Mouse (Mus musculus): Measurements from ENCODE around the gene Pak4. TPM values are rescaled to one million over a fixed set of nuclear protein-coding genes. Genes with fewer than 3 reads are reported as not detected.

Gene Pak4
- polyA plus RNA-seq, 1 experiment from 2014 or later = 36.1 TPM

GRCm38 (mm10) chr7:28570982-28571682 lies 26.9 kb downstream of the Pak4 start:
- Histone ChIP-seq H3K27me3 (no peaks in the 10 kb centered on the region), H3K36me3 (ENCODE audit: poor library complexity, severe bottlenecking) (peaks cover 31% of the 10 kb centered on the region), H3K4me1 (peaks cover 24% of the 10 kb centered on the region), H3K9ac (no peak overlapping the region), H3K27ac (no peak overlapping the region; the same call in 1 of the 2 replicates), H3K4me2 (no peak overlapping the region), H3K4me3 (no peak overlapping the region), H3K9me3 (replicated peaks) (no peaks in the 10 kb centered on the region)
- 48% methylated on average over 5 of the region's 5 CpGs for WGBS
- no peak for ATAC-seq

GRCm38 (mm10) chr7:28570291-28570981 lies 27.5 kb downstream of the Pak4 start:
- H3K4me1 ChIP-seq = peaks cover 24% of the 10 kb centered on the region
- H3K4me2 ChIP-seq = no peak overlapping the region
- no peak overlapping the region for H3K4me3 ChIP-seq
- peaks cover 38% of the 10 kb centered on the region for H3K36me3 ChIP-seq (ENCODE audit: poor library complexity, severe bottlenecking)
- no peak for ATAC-seq
- H3K9me3 ChIP-seq (replicated peaks) = no peaks in the 10 kb centered on the region
- WGBS = 73% methylated on average over 12 of the region's 12 CpGs
- H3K27ac ChIP-seq = no peak overlapping the region
- no peak overlapping the region for H3K9ac ChIP-seq
- H3K27me3 ChIP-seq = no peaks in the 10 kb centered on the region

- H3K4me3 ChIP-seq = no peak overlapping the region
- no peaks in the 10 kb centered on the region for H3K27me3 ChIP-seq
- H3K27ac ChIP-seq = no peak overlapping the region
- no peak overlapping the region for H3K9ac ChIP-seq
- H3K9me3 ChIP-seq (replicated peaks) = no peaks in the 10 kb centered on the region
- no peak overlapping the region for H3K4me2 ChIP-seq
- peaks cover 24% of the 10 kb centered on the region for H3K4me1 ChIP-seq
- H3K36me3 ChIP-seq (ENCODE audit: poor library complexity, severe bottlenecking) = peaks cover 60% of the 10 kb centered on the region
- ATAC-seq = 0 out of 2 replicates have a peak, but pooled peaks have one; percentile 50
Observed at GRCm38 (mm10) chr7:28568253-28568652, 29.7 kb downstream of the Pak4 start.

- Histone ChIP-seq H3K9ac (no peak overlapping the region), H3K9me3 (replicated peaks) (no peaks in the 10 kb centered on the region), H3K36me3 (ENCODE audit: poor library complexity, severe bottlenecking) (peaks cover 67% of the 10 kb centered on the region), H3K4me3 (no peak overlapping the region), H3K27me3 (no peaks in the 10 kb centered on the region), H3K27ac (no peak overlapping the region), H3K4me1 (peaks cover 24% of the 10 kb centered on the region), H3K4me2 (no peak overlapping the region)
- 93% methylated on average over 4 of the region's 4 CpGs for WGBS
- no peak for ATAC-seq
Observed at GRCm38 (mm10) chr7:28567539-28567938, 30.4 kb downstream of the Pak4 start.

GRCm38 (mm10) chr7:28565407-28565806 lies 32.6 kb downstream of the Pak4 start:
- Histone ChIP-seq H3K27ac (no peak overlapping the region), H3K9me3 (replicated peaks) (no peaks in the 10 kb centered on the region), H3K4me2 (no peak overlapping the region), H3K9ac (peak overlapping the region; percentile 23; the same call in 1 of the 2 replicates), H3K4me3 (no peak overlapping the region), H3K27me3 (no peaks in the 10 kb centered on the region), H3K4me1 (peaks cover 5% of the 10 kb centered on the region), H3K36me3 (ENCODE audit: poor library complexity, severe bottlenecking) (peaks cover 85% of the 10 kb centered on the region)
- no peak for ATAC-seq
- WGBS = 89% methylated on average over 5 of the region's 5 CpGs

- H3K27me3 ChIP-seq = no peaks in the 10 kb centered on the region
- H3K9ac ChIP-seq = no peak overlapping the region
- no peaks in the 10 kb centered on the region for H3K9me3 ChIP-seq (replicated peaks)
- 95% methylated on average over 13 of the region's 13 CpGs for WGBS
- no peak overlapping the region for H3K4me2 ChIP-seq
- no peak overlapping the region for H3K4me3 ChIP-seq
- H3K36me3 ChIP-seq (ENCODE audit: poor library complexity, severe bottlenecking) = peaks cover 91% of the 10 kb centered on the region
- H3K4me1 ChIP-seq = no peaks in the 10 kb centered on the region
- no peak overlapping the region for H3K27ac ChIP-seq
- no peak for ATAC-seq
Observed at GRCm38 (mm10) chr7:28562951-28563350, 35.0 kb downstream of the Pak4 start.

- ATAC-seq = no peak
- WGBS = 95% methylated on average over 13 of the region's 13 CpGs
Observed at GRCm38 (mm10) chr7:28562371-28562770, 35.6 kb downstream of the Pak4 start.

GRCm38 (mm10) chr7:28561967-28562366 lies 36.0 kb downstream of the Pak4 start:
- no peak overlapping the region for H3K4me2 ChIP-seq
- ATAC-seq = no peak
- no peaks in the 10 kb centered on the region for H3K27me3 ChIP-seq
- WGBS = 90% methylated on average over 11 of the region's 11 CpGs
- H3K9ac ChIP-seq = no peak overlapping the region
- no peaks in the 10 kb centered on the region for H3K9me3 ChIP-seq (replicated peaks)
- H3K4me1 ChIP-seq = no peaks in the 10 kb centered on the region
- peaks cover 81% of the 10 kb centered on the region for H3K36me3 ChIP-seq (ENCODE audit: poor library complexity, severe bottlenecking)
- H3K4me3 ChIP-seq = no peak overlapping the region
- no peak overlapping the region for H3K27ac ChIP-seq

More at GRCm38 (mm10) chr7:28562371-28562770, 35.6 kb downstream of the Pak4 start:
- no peak overlapping the region for H3K9ac ChIP-seq
- no peaks in the 10 kb centered on the region for H3K9me3 ChIP-seq (replicated peaks)
- H3K4me1 ChIP-seq = no peaks in the 10 kb centered on the region
- H3K27me3 ChIP-seq = no peaks in the 10 kb centered on the region
- no peak overlapping the region for H3K4me3 ChIP-seq
- no peak overlapping the region for H3K4me2 ChIP-seq
- H3K36me3 ChIP-seq (ENCODE audit: poor library complexity, severe bottlenecking) = peaks cover 85% of the 10 kb centered on the region
- H3K27ac ChIP-seq = no peak overlapping the region

- H3K27me3 ChIP-seq = no peaks in the 10 kb centered on the region
- peaks cover 70% of the 10 kb centered on the region for H3K36me3 ChIP-seq (ENCODE audit: poor library complexity, severe bottlenecking)
- H3K9ac ChIP-seq = no peak overlapping the region
- H3K27ac ChIP-seq = no peak overlapping the region; the same call in 1 of the 2 replicates
- no peak overlapping the region for H3K4me2 ChIP-seq
- no peak for ATAC-seq
- WGBS = 95% methylated on average over 10 of the region's 10 CpGs
- H3K4me3 ChIP-seq = no peak overlapping the region
- no peaks in the 10 kb centered on the region for H3K4me1 ChIP-seq
- H3K9me3 ChIP-seq (replicated peaks) = no peaks in the 10 kb centered on the region
Observed at GRCm38 (mm10) chr7:28560856-28561255, 37.1 kb downstream of the Pak4 start.

GRCm38 (mm10) chr7:28558486-28558885 lies 39.5 kb downstream of the Pak4 start:
- Histone ChIP-seq H3K27me3 (no peaks in the 10 kb centered on the region), H3K4me3 (no peak overlapping the region), H3K27ac (no peak overlapping the region), H3K4me2 (no peak overlapping the region), H3K4me1 (no peaks in the 10 kb centered on the region), H3K9me3 (replicated peaks) (no peaks in the 10 kb centered on the region), H3K9ac (no peak overlapping the region), H3K36me3 (ENCODE audit: poor library complexity, severe bottlenecking) (peaks cover 47% of the 10 kb centered on the region)
- WGBS = 71% methylated on average over 4 of the region's 4 CpGs
- no peak for ATAC-seq

- no peak overlapping the region for H3K9ac ChIP-seq
- 0 out of 2 replicates have a peak, but pooled peaks cover 3% of the 10 kb centered on the region for H3K9me3 ChIP-seq (replicated peaks)
- no peak overlapping the region for H3K4me3 ChIP-seq
- H3K4me1 ChIP-seq = no peaks in the 10 kb centered on the region
- peaks cover 39% of the 10 kb centered on the region for H3K36me3 ChIP-seq (ENCODE audit: poor library complexity, severe bottlenecking)
- 94% methylated on average over 6 of the region's 6 CpGs for WGBS
- no peak overlapping the region for H3K27ac ChIP-seq
- no peak for ATAC-seq
- no peak overlapping the region for H3K4me2 ChIP-seq
- H3K27me3 ChIP-seq = no peaks in the 10 kb centered on the region
Observed at GRCm38 (mm10) chr7:28557708-28558107, 40.3 kb downstream of the Pak4 start.

- Histone ChIP-seq H3K9ac (no peak overlapping the region), H3K27ac (no peak overlapping the region), H3K4me3 (no peak overlapping the region), H3K4me2 (no peak overlapping the region), H3K36me3 (ENCODE audit: poor library complexity, severe bottlenecking) (peaks cover 32% of the 10 kb centered on the region), H3K9me3 (replicated peaks) (0 out of 2 replicates have a peak, but pooled peaks cover 3% of the 10 kb centered on the region), H3K27me3 (no peaks in the 10 kb centered on the region), H3K4me1 (no peaks in the 10 kb centered on the region)
- 76% methylated on average over 5 of the region's 5 CpGs for WGBS
- ATAC-seq = no peak
Observed at GRCm38 (mm10) chr7:28557069-28557468, 40.9 kb downstream of the Pak4 start.

Data from forebrain, embryonic 13.5 days (tissue).